Mouse (Mus musculus) T-helper 1 cell (primary cell): ENCODE results near the gene Sar1b.

ENCODE experiments used
- in situ Hi-C: fragments of 300-600 bp; cut with MboI, MseI; formaldehyde crosslinking; loops from one replicate; pipeline ENCODE4 v1.15.1; 2025; ENCODE audit warnings: high pct_unique_total_duplicates

The Sar1b gene

DNA sequence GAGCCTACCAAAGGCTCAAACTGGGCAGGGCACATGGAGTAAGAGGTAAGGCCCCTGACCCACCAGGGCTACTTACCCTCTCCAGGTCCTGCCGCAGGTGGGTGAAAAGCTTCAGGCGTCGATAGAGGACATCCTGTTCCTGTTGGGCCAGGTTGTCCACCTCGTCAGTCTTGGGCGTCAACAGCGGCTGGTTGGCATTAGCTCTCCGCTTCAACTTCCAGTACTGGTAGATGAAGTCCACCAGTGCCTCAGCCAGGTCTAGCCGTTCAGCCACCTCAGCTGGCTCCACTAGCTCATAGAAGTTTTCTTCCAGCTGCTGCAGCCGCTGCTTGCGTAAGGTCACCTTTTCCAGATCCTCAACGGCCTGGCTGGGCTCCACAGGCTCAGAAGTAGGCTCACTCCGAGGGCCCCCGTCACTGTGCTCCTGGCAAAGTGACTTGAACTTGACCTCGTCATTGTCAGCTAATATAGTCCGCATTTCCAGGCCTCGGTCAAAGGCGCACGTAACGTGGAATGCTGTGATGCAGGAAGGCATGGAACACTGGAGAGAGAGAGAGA, 61.5 kb downstream of the Sar1b start:
- in situ Hi-C loops: loop anchor here (5.0 kb wide), 1 partner anchor 142 kb away; the partner anchor contains the start of gene Cdkn2aipnl

GRCm38 (mm10) chr11:51831962-51832909, 68.7 kb downstream of the Sar1b start:
- in situ Hi-C loops: no loop called here

DNA sequence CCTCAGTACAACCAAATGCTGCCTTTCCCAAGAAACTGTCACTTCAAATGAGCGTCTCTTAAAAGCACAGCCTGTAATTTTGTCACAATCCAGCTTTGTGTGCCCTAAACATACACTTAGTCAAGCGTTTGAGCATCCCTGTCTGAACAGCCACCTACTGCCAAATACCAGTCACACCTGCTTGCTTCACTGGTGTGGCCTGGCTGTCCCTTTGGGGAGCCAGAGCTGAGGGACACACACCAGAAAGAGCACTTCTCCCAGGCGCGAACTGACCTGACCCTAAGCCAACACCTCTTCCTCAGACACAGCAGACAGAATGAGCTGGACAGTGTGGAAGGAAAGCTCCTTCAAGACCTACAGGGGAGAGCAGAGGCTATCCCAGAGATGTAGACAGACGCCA, 69.5 kb downstream of the Sar1b start:
- in situ Hi-C loops: no loop called here

DNA sequence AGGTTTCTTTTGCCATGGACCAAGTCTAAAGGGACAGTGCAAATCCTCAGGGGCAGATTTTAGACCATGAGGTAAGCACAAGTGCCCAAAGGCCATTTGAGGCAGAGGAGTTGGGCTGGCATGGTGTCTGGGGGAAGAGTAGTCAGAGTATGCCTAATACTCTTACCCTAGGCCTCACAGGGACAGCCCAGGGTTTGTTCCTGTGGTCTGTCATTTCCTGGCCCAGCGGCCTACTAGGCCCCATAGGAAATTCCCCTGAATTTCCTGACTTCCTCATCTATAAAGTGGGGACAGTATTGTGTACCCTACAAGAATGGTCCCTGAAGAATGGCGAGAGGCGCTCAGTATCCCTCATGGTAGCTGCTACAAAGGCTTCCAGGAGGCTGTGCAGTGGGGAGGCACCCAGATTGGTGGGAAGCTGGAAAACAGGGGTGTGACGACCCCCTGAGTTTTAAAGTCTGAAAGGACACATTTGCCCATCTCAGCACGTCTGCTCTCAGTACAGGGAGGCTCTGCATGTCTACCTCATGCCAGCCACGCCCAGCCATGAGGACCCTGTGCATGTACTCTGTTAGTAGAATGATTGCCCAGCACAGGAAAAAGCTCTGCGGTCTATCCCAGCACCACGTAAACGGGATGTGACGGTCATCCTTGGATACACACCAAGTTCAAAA, 70.0 kb downstream of the Sar1b start:
- in situ Hi-C loops: no loop called here

GRCm38 (mm10) chr11:51834067-51834411, 70.6 kb downstream of the Sar1b start:
- in situ Hi-C loops: no loop called here

GRCm38 (mm10) chr11:51835598-51835997, 72.1 kb downstream of the Sar1b start:
- in situ Hi-C loops: no loop called here

GRCm38 (mm10) chr11:51836506-51836905, 73.0 kb downstream of the Sar1b start:
- in situ Hi-C loops: no loop called here

DNA sequence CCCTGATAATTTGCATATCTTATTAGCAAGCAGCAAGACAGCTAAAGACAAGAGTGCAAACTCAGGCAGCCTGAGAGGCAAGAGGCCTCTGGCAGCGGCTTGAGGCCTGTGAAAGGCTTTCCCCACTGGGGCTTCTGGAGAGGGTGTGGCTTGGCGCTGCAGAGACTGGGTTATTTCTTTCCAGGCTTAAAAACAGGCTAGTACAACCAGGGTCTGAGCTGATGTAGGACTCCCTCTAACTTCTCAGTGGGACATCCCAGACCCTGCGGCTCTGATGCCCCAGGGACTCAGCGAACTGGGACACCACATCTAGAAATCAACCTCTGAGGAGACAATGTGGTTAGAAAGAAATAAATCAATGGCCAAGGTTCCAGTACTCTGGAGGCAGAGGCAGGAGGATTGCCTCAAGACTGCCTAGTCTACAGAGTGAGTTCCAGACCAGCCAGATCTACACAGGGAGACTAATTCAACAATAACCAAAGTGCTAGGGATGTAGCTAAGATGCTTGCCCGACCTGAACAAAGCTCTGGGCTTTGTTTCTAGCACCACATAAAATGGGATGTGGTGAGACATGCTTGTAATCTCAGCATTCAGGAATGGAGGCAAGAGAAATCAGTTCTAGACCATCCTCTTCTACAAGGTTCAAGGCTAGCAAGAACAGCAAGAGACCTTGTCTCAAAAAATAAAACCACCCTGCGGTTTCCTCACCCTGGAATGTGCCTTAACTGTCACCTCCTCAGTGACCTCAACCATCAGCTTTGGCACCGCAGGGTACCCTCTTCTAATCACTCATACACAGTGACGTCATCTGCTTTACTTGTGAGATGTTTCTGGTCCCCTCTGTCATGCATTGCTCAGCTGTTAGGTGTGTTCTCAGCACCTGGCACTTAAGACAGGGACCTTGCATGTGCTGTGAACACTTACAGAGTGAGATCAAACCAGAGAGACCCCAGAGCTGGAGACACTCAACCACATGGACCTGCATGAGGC, 74.0 kb downstream of the Sar1b start:
- in situ Hi-C loops: no loop called here

GRCm38 (mm10) chr11:51839106-51839505, 75.6 kb downstream of the Sar1b start:
- in situ Hi-C loops: no loop called here

DNA sequence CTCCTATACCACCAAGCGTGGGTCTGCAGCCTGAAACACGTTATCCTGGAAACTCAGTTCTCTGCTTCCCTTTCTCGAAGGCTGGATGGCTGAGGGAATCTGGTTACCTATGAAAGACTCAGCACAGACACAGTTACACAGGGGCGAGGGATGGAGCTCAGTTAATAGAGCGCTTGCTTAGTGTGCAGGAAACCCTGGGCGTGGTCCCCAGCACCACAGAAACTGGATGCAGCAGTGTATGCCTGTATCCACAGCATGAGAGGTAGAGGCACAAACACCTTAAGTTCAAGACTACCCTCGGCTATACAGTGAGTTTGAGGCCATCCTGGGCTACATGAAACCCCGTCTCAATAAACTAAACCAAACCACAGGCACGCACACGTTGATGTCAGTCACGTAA, 76.5 kb downstream of the Sar1b start:
- in situ Hi-C loops: no loop called here

DNA sequence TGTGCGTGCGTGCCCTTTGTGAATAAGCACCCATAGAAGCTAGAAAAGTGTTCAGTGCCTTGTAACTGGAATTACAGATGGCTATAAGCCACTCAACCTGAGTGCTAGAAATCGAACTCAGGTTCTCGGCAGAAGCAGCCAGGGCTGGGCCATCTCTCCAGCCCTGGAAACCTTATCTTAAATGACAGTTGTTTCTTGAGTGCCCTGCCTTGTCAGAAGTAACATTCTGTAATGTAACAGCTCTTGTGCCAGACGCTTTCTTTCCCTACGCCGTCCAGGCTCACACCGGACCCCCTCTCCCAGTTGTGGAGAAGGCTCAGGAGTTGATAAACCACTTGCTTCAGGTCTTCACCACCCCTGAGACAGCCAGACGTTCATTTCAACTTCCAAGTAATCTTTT, 77.2 kb downstream of the Sar1b start:
- in situ Hi-C loops: no loop called here

- in situ Hi-C loops: no loop called here
Observed at GRCm38 (mm10) chr11:51841149-51841548, 77.7 kb downstream of the Sar1b start.
